Mouse (Mus musculus) frontal cortex, postnatal 14 days (tissue): Measurements from ENCODE around the gene Tfe3.
"Not testable (repeated sequence)": the region's sequence is repeated elsewhere in the genome, so short reads cannot be mapped to it uniquely, and the experiment has no call there.

Experiments
- DNase-seq, 2 experiments: peaks; one replicate each; pipeline ENCODE4 v3.0.0; 2022; ENCODE audit warnings: low spot score in 2 of 2

Tfe3 gene

GRCm38 (mm10) chrX:7802157-7802556 is 39.8 kb downstream of the Tfe3 start:
- DNase-seq, result not testable (repeated sequence)

GRCm38 (mm10) chrX:7815016-7815415 is 52.7 kb downstream of the Tfe3 start:
- DNase-seq, result not testable (repeated sequence)

GRCm38 (mm10) chrX:7821865-7822779 is 59.8 kb downstream of the Tfe3 start, which contains the start of gene Kcnd1:
TSS of gene Kcnd1 (plus strand) at chrX:7822289.
- peak; percentile 37 to 41 for DNase-seq
